Mouse (Mus musculus) neural tube, embryonic 12.5 days (tissue): ENCODE measurements at regions not wholly inside any gene's neighbourhood (a gene's known extent, or its start where the extent isn't known, plus 50 kb on each side); places are given as distances from the start of the nearest gene placed in this dataset.

ENCODE experiments used
- ATAC-seq: fragments of 200-750 bp; cut with Nextera tagmentation; 2 replicates; pipeline ENCODE4 v1.8.0; 2017; ENCODE audit warnings: low read depth, mild to moderate bottlenecking, moderate TSS enrichment, moderate library complexity; ENCODE audit not compliant: low FRiP score
- H3K27ac ChIP-seq: fragments of 300-500 bp; sonication (generic); 2 replicates; pipeline ENCODE4 v1.5.1; 2016
- H3K27me3 ChIP-seq: fragments of 300-500 bp; sonication (generic); replicated peaks from 2 replicates; pipeline ENCODE4 v1.6.1; 2016; ENCODE audit warnings: mild to moderate bottlenecking
- H3K36me3 ChIP-seq: fragments of 300-500 bp; sonication (generic); 2 replicates; pipeline ENCODE4 v1.6.1; 2016; ENCODE audit warnings: mild to moderate bottlenecking
- H3K4me1 ChIP-seq: fragments of 300-500 bp; sonication (generic); 2 replicates; pipeline ENCODE4 v1.6.1; 2016
- H3K4me2 ChIP-seq: fragments of 300-500 bp; sonication (generic); replicated peaks from 2 replicates; pipeline ENCODE4 v1.6.1; 2016; ENCODE audit warnings: mild to moderate bottlenecking
- H3K4me3 ChIP-seq: fragments of 300-500 bp; sonication (generic); 2 replicates; pipeline ENCODE4 v1.5.1; 2016
- H3K9ac ChIP-seq: fragments of 300-500 bp; sonication (generic); 2 replicates; pipeline ENCODE4 v1.6.1; 2016; ENCODE audit warnings: mild to moderate bottlenecking
- H3K9me3 ChIP-seq: fragments of 300-500 bp; sonication (generic); 2 replicates; pipeline ENCODE4 v1.6.1; 2016; ENCODE audit warnings: mild to moderate bottlenecking
- WGBS: fragments of 180-500 bp; shearing (Covaris S2); methylation state at CpG from one replicate; pipeline ENCODE4 v1.1.7; 2016; 5-methylcytosine and 5-hydroxymethylcytosine counted together

DNA sequence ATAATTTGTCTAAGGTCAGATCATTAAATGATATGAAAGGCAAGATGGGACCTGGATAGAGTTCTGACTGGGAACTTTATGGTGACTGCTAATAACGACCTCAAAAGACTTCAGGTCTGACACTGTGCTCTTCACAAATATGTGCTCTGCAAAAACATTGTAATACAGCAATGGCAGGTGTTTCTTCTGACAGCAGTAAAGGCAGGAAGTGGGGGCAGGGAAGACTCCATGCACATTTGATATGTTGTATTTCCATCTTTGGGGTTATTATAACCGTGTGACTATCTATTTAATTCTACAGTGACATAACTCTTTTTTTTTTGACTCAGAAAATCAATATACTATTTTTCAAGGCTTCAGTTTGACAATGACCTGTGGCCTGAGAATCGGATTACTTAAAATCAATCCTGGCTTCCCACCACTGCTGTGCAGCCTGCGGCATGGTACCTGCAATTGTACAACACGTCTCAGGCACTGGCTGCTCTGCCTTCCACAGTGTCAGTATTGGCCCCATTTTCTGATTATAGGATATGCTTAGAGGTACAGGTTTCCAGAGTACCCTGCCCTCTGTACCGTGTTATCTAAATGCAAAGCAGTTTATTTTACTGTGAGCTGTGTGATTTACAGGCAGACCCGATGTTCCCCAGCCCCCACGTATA is 139.4 kb downstream of the Klf6 start:
- peak; percentile 41; the same call in 1 of the 2 replicates for ATAC-seq
- 69% methylated on average over 8 of the region's 8 CpGs for WGBS
- H3K4me3 ChIP-seq, result no peak overlapping the region
- H3K4me1 ChIP-seq, result no peaks in the 10 kb centered on the region
- H3K4me2 ChIP-seq, result no peak overlapping the region
- no peaks in the 10 kb centered on the region for H3K9me3 ChIP-seq
- no peaks in the 10 kb centered on the region for H3K27me3 ChIP-seq
- H3K27ac ChIP-seq, result no peak overlapping the region
- H3K36me3 ChIP-seq, result no peaks in the 10 kb centered on the region
- no peak overlapping the region for H3K9ac ChIP-seq

DNA sequence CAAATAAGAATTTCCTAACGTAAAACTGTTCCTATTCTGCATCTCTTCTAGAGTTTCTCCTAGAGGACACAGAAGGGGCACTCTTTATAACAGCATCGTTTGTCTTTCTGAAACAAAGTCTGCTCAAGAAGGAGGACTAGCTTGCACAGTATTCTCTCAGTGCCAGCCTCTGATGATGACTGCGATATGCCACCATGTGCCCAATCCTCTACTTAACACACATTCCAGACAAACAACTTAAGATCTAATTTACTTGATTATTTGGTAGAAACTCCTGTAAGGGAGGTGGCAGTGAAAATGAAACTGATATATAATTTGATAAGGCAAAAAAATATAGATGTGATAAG is 139.9 kb downstream of the Klf6 start:
- Histone ChIP-seq H3K4me2 (no peak overlapping the region), H3K27ac (no peak overlapping the region), H3K4me3 (no peak overlapping the region), H3K9ac (no peak overlapping the region), H3K4me1 (no peaks in the 10 kb centered on the region), H3K27me3 (no peaks in the 10 kb centered on the region), H3K36me3 (no peaks in the 10 kb centered on the region), H3K9me3 (no peaks in the 10 kb centered on the region)
- ATAC-seq, result no peak
- WGBS, result 65% methylated on average over 3 of the region's 3 CpGs

DNA sequence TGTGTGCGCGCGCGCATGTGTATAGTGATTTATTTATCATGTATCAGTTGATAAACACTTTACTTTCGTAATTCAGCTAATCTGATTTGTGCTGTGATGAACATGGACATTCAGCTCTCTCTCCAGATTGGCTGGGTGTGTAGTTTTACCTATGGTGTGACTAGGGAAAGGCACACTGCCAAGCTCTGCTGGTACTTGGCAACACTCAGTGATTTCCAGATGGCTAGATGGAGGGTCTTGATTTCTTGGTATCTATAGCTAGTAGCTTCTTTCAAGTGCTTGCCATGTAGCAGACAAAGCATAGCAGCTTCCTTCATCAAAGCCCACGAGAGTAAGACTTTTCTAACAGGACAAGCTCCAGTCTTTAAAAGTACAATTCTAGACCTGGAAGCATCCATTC is 144.6 kb downstream of the Klf6 start:
- Histone ChIP-seq H3K27ac (no peak overlapping the region), H3K27me3 (no peaks in the 10 kb centered on the region), H3K36me3 (no peaks in the 10 kb centered on the region), H3K4me1 (no peaks in the 10 kb centered on the region), H3K9me3 (no peaks in the 10 kb centered on the region), H3K9ac (no peak overlapping the region), H3K4me3 (no peak overlapping the region), H3K4me2 (no peak overlapping the region)
- ATAC-seq, result no peak
- 92% methylated on average over 6 of the region's 6 CpGs for WGBS

DNA sequence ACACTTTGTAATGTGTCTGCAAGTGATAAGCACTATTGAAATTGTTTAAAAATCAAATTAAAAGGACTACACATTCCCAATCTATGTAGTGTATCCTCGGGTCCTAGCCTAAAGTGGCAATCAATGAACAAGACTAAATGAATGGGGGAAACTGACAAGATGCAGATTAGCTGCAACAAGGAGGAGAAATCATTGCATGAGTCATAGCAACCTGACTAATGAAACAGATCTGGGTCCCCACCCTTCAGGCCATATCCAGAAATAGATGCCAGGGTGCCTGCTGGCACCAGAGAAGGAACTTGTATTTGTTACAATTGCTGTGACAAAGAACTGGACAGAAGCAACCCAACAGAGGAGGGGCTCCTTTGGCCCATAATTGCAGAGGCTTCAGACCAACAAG is 148.4 kb downstream of the Klf6 start:
- Histone ChIP-seq H3K27me3 (no peaks in the 10 kb centered on the region), H3K4me1 (no peaks in the 10 kb centered on the region), H3K9me3 (no peaks in the 10 kb centered on the region), H3K4me2 (no peak overlapping the region), H3K27ac (no peak overlapping the region), H3K4me3 (no peak overlapping the region), H3K36me3 (no peaks in the 10 kb centered on the region), H3K9ac (no peak overlapping the region)
- ATAC-seq, result no peak
- WGBS, result 83% methylated on average over 1 of the region's 1 CpGs

DNA sequence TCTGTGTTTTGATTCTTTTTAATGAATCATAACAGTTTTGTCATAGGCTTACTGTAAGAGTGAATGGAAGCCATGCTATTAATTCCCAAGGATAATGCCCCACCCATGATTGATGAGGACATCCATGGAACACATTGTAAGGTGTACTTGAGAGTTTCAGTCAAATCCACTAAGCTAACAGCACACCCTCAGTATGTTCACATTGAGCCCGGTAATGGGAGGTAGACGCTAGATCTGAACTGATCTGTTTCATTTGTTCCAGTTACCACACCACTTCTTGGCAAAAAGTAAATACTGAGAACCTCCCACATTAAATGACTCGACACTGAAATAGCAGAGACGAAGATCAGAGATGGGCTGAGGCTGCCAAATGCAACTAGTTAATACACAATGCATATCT is 165.9 kb downstream of the Klf6 start:
- no peaks in the 10 kb centered on the region for H3K36me3 ChIP-seq
- H3K4me1 ChIP-seq, result no peaks in the 10 kb centered on the region
- no peaks in the 10 kb centered on the region for H3K9me3 ChIP-seq
- WGBS, result 91% methylated on average over 4 of the region's 4 CpGs
- H3K27me3 ChIP-seq, result no peaks in the 10 kb centered on the region
- no peak overlapping the region for H3K9ac ChIP-seq
- H3K27ac ChIP-seq, result no peak overlapping the region
- no peak overlapping the region for H3K4me3 ChIP-seq
- no peak overlapping the region for H3K4me2 ChIP-seq
- no peak for ATAC-seq

DNA sequence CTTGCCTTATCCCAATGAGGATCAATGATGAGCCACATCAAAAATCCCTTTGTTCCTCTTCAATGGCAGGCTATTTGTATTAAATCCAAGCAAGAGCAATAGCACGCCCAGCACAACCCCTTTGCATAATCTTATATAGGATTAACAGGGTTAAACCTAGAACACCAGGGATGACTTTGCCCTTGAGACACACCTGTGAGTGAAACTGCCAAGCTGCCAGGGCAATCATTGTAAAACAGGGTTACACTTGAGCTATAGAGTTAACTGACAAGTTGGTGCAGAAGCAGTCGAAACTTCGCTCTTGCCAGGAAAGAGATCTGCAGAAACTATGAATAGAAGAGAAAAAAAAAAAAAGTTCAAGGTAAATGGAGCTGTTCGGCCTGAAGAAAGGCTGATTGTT is 167.6 kb downstream of the Klf6 start:
- Histone ChIP-seq H3K4me3 (no peak overlapping the region), H3K36me3 (no peaks in the 10 kb centered on the region), H3K9ac (no peak overlapping the region), H3K27me3 (no peaks in the 10 kb centered on the region), H3K9me3 (no peaks in the 10 kb centered on the region), H3K27ac (no peak overlapping the region), H3K4me1 (no peaks in the 10 kb centered on the region), H3K4me2 (no peak overlapping the region)
- 77% methylated on average over 4 of the region's 4 CpGs for WGBS
- no peak for ATAC-seq

DNA sequence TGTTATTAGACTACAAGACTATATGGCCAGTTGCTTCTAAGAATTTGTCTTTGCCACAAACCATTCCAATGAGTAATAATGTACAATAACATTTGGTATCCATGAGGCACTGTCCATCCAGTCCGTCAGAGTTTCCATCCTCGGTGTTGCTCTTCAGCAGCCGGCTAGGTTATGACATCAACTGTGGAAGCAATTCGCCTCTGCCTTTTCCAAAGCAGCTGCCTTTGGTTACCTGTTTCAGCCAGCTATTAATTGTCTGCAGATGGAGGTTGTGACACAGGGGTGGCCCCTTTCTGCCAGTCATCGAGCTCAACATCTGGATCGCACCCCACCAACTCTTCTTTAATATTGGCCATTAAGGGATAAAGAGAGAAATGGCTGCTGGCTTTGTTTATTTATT is 168.2 kb downstream of the Klf6 start:
- ATAC-seq, result no peak
- no peak overlapping the region for H3K9ac ChIP-seq
- 79% methylated on average over 6 of the region's 6 CpGs for WGBS

DNA sequence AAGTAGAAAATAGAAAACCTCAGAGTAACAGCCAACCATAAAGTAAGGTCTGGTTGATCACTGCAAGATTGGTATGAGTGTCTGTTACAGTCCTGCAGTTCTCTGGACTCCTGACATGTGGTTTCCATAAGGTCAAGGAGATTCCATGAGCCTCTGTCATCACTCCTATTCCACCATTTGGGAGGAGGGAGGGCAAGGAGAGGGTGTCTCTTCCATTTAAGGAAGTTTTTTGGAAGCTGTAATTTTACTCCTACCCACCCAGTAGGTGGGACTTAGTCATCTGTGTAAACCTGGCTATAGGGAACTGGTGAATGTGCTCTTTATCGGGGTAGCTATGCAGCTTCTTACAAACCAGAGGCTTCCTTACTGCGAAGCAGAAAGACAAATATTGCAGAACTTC is 168.8 kb downstream of the Klf6 start:
- no peaks in the 10 kb centered on the region for H3K9me3 ChIP-seq
- no peak for ATAC-seq
- H3K9ac ChIP-seq, result no peak overlapping the region
- H3K27me3 ChIP-seq, result no peaks in the 10 kb centered on the region
- no peaks in the 10 kb centered on the region for H3K36me3 ChIP-seq
- no peaks in the 10 kb centered on the region for H3K4me1 ChIP-seq
- H3K27ac ChIP-seq, result no peak overlapping the region
- H3K4me2 ChIP-seq, result no peak overlapping the region
- H3K4me3 ChIP-seq, result no peak overlapping the region
- WGBS, result 76% methylated on average over 2 of the region's 2 CpGs

More for the DNA sequence above, 168.2 kb downstream of the Klf6 start:
- no peaks in the 10 kb centered on the region for H3K4me1 ChIP-seq
- no peaks in the 10 kb centered on the region for H3K36me3 ChIP-seq
- H3K9me3 ChIP-seq, result no peaks in the 10 kb centered on the region
- no peak overlapping the region for H3K4me2 ChIP-seq
- no peak overlapping the region for H3K27ac ChIP-seq
- H3K4me3 ChIP-seq, result no peak overlapping the region
- no peaks in the 10 kb centered on the region for H3K27me3 ChIP-seq

DNA sequence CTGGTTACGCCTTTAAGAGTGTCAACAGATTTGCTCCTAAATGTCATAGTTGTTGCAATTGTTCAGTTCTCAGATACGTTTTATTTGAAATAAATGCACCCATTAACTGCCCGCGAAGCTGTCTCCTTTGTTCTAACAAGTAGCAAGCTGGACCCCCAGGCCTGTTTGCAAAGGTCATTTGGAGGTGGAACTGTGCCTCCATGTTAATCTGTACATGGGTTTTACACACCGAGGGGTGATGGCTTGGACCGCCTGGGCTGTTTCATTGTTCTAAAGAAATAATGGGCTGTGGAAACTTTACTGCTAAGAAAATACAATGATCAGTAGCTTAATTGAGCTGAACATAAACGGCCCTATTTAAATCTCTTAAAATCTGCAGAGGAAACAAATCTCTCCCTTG is 178.8 kb downstream of the Klf6 start:
- Histone ChIP-seq H3K9me3 (no peaks in the 10 kb centered on the region), H3K27ac (no peak overlapping the region), H3K27me3 (no peaks in the 10 kb centered on the region), H3K9ac (no peak overlapping the region), H3K4me3 (no peak overlapping the region), H3K36me3 (no peaks in the 10 kb centered on the region), H3K4me1 (no peaks in the 10 kb centered on the region), H3K4me2 (no peak overlapping the region)
- peak; percentile 76 for ATAC-seq
- 22% methylated on average over 7 of the region's 7 CpGs for WGBS

DNA sequence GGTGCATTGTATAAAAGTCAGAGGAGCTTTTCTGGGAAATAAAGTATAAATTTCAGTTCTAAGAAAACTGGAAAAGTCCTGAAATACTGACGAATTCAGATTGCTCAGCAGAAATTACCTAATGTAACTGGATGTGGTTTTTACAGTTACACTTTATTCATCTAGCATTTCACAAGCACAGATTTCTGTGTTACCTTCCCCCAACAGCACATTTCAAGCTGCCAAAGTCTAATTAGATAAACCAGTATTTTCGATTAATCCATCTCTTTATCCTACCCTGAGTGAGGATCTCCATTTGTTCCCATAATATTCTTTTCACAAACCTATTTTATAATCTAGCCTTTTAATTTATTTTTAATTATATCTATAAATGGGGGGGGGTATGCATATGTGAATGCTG is 179.4 kb downstream of the Klf6 start:
- no peaks in the 10 kb centered on the region for H3K4me1 ChIP-seq
- no peak overlapping the region for H3K4me2 ChIP-seq
- H3K9ac ChIP-seq, result no peak overlapping the region
- no peaks in the 10 kb centered on the region for H3K36me3 ChIP-seq
- H3K27me3 ChIP-seq, result no peaks in the 10 kb centered on the region
- WGBS, result 73% methylated on average over 2 of the region's 2 CpGs
- ATAC-seq, result 0 out of 2 replicates have a peak, but pooled peaks have one; percentile 13
- H3K27ac ChIP-seq, result no peak overlapping the region
- H3K4me3 ChIP-seq, result no peak overlapping the region
- no peaks in the 10 kb centered on the region for H3K9me3 ChIP-seq

DNA sequence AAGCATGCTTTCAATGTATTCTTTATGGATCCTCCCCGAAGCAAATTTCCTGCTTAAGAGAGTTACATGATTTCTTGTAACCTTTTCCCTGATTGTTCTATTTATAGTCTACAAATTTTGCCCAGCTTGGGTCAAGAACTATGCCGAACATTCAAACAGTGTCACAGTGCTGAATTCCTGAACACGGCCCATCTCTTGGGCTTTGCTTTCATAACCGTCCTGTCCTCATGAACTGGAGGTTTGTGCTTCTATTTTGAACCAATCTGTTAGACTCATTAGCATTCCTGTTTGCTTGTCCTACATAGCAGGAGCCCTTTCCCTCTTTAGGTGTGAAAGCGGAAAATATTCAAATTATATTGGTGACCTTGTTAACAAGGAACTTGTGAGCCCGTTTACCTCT is 181.2 kb downstream of the Klf6 start:
- Histone ChIP-seq H3K4me2 (no peak overlapping the region), H3K4me3 (no peak overlapping the region), H3K9ac (no peak overlapping the region), H3K4me1 (no peaks in the 10 kb centered on the region), H3K9me3 (no peaks in the 10 kb centered on the region), H3K27ac (no peak overlapping the region), H3K27me3 (no peaks in the 10 kb centered on the region), H3K36me3 (no peaks in the 10 kb centered on the region)
- 84% methylated on average over 6 of the region's 6 CpGs for WGBS
- no peak for ATAC-seq

DNA sequence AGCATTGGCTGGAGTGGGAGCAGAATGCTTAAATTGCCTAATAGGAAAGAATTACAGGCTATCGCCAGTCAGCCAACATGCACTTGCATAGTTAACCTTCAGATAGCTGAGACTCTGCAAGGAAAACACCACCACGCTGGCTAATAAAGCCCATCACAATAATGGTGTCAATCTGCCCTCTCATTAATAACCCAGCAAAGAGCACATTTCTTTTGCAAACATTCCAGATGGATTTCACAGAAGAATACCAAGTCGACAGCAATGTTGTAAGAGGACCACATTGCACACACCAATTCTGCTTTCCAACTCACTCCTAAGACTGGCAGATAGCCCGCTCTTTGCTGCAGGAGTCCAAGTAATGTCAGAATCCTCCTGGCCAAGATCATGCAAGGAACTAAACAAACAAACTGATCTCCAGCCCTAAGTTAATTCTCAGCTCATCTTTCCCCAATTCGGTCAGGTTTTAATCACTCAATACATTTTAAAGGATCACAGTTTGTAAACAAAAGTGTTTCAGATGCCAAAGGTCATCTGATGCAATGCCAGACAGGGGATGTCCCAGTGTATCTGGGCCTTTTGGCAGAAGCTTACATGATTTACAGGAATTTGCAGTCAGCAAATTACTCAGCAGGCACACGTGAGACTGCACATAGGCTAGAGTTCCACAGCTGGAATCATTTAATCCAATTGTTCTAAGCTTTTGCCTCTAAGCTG is 198.4 kb downstream of the Klf6 start:
- Histone ChIP-seq H3K4me1 (no peaks in the 10 kb centered on the region), H3K9me3 (no peaks in the 10 kb centered on the region), H3K36me3 (no peaks in the 10 kb centered on the region), H3K27ac (no peak overlapping the region), H3K9ac (no peak overlapping the region), H3K27me3 (no peaks in the 10 kb centered on the region), H3K4me3 (no peak overlapping the region), H3K4me2 (no peak overlapping the region)
- no peak for ATAC-seq
- WGBS, result 56% methylated on average over 6 of the region's 6 CpGs

DNA sequence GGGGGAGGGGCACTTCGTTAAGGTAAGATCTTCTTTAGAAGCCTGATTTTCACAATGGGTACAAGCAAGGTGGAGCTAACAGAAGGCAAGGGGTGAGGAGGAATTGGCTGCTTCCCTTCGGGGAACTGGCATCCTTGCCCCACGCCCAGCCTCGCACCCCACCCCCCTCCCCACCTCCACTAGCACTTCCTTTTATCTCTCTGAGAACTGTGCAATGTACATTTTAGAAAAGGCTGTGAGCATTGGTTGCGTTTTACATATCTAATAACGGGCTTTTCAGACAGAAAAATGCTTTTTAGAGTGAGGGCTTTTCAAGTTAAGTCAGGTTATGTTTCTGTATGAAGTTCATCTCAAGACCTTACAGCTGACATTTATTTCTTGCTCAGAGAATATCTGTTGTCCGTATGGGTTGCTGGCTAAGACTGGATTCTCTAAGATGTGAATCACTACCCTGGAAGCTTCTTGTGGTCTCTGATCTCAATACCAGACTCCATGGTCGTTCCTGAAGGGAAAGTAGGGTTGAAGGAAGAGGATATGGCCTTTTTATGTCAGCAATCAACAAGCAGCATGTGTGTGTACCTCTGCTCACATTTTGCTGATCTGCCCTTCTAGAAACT is 199.1 kb downstream of the Klf6 start:
- Histone ChIP-seq H3K36me3 (no peaks in the 10 kb centered on the region), H3K4me1 (no peaks in the 10 kb centered on the region), H3K4me3 (no peak overlapping the region), H3K27me3 (no peaks in the 10 kb centered on the region), H3K4me2 (no peak overlapping the region), H3K9ac (no peak overlapping the region), H3K27ac (no peak overlapping the region), H3K9me3 (no peaks in the 10 kb centered on the region)
- 59% methylated on average over 8 of the region's 8 CpGs for WGBS
- no peak for ATAC-seq
